25 mouse cellular contexts compared by ENCODE assay signal in genomic region chr10:41958677-41959274, GRCm38 (mm10). TPM values are rescaled to one million over a fixed set of nuclear protein-coding genes. Genes with fewer than 3 reads are reported as not detected.
"Had no signal": no experiment of that assay in that cellular context is flagged by ENCODE, and none has a peak within 500 bp of the region (broad histone marks: within the 10 kb centered on the region; RNA-seq: fewer than 3 reads in every experiment).

No protein-coding gene starts in this region.

- H3K27me3 ChIP-seq: kidney, embryonic 15.5 days; limb, embryonic 13.5 days; liver, embryonic 12.5 days; liver, embryonic 15.5 days; lung, embryonic 15.5 days; midbrain, embryonic 13.5 days; neural tube, embryonic 13.5 days; stomach, embryonic 15.5 days had no signal

- H3K4me1 ChIP-seq: liver, embryonic 12.5 days; liver, embryonic 15.5 days; lung, embryonic 15.5 days; midbrain, embryonic 13.5 days; stomach, embryonic 15.5 days had no signal

- H3K4me3 ChIP-seq: kidney, embryonic 15.5 days; limb, embryonic 10.5 days; limb, embryonic 13.5 days; liver, embryonic 12.5 days; liver, embryonic 15.5 days; lung, embryonic 15.5 days; megakaryocyte, embryonic 14.5 days; midbrain, embryonic 10.5 days; midbrain, embryonic 13.5 days; myocyte; neural tube, embryonic 13.5 days; stomach, embryonic 15.5 days had no signal

- H3K9ac ChIP-seq: kidney, embryonic 15.5 days; limb, embryonic 13.5 days; liver, embryonic 12.5 days; liver, embryonic 15.5 days; lung, embryonic 15.5 days; midbrain, embryonic 13.5 days; neural tube, embryonic 13.5 days; stomach, embryonic 15.5 days had no signal

- H3K27ac ChIP-seq: kidney, embryonic 15.5 days; limb, embryonic 13.5 days; liver, embryonic 12.5 days; liver, embryonic 15.5 days; lung, embryonic 15.5 days; midbrain, embryonic 10.5 days; midbrain, embryonic 13.5 days; neural tube, embryonic 13.5 days; stomach, embryonic 15.5 days had no signal

- H3K36me3 ChIP-seq: kidney, embryonic 15.5 days; limb, embryonic 10.5 days; limb, embryonic 13.5 days; liver, embryonic 12.5 days; liver, embryonic 15.5 days; lung, embryonic 15.5 days; midbrain, embryonic 10.5 days; midbrain, embryonic 13.5 days; neural tube, embryonic 13.5 days; stomach, embryonic 15.5 days had no signal

- H3K4me2 ChIP-seq: kidney, embryonic 15.5 days; limb, embryonic 13.5 days; liver, embryonic 12.5 days; liver, embryonic 15.5 days; lung, embryonic 15.5 days; midbrain, embryonic 13.5 days; neural tube, embryonic 13.5 days; stomach, embryonic 15.5 days had no signal

- DNase-seq: kidney, postnatal 10 days; kidney, postnatal 36 days; layer of hippocampus, adult 9-11 months; liver; lung, adult 18-20 months; lung, postnatal 10 days; lung, postnatal 36 days; right cerebral cortex, adult 18-20 months; right cerebral cortex, postnatal 14 days; right cerebral cortex, postnatal 4 days; spleen, adult 18-20 months had no signal

- ATAC-seq: liver, embryonic 12.5 days; midbrain, embryonic 13.5 days; midbrain, embryonic 16.5 days had no signal

- H3K9me3 ChIP-seq: kidney, embryonic 15.5 days; limb, embryonic 10.5 days; limb, embryonic 13.5 days; liver, embryonic 12.5 days; liver, embryonic 15.5 days; lung, embryonic 15.5 days; megakaryocyte, embryonic 14.5 days; midbrain, embryonic 10.5 days; neural tube, embryonic 13.5 days; stomach, embryonic 15.5 days had no signal

RNA-seq across cellular contexts. Expression of gene Armc2, which starts 59.5 kb away (rescaled TPM):
- total RNA-seq: neutrophil, adult 5-6 weeks had no signal
